Mouse (Mus musculus): ENCODE results near the gene Chaf1b.

DNA sequence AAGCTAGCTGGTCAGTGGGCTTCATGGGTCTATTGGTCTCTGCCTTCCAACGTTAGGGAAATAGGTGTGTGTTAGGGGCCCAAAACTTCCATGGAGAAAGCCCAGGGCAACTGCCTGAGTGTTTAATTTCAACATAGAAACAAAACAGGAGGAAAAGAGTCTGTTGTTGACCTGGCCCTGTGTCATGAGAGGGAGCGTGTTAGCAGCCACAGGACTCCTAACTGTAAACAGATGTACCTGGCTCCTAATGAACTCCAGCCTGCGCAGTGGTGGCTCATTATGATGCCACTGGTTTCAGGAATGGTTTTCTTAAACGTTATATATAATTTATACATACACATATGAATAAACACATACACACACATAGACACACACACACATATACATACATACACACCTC, 56.3 kb downstream of the Chaf1b start:
- TF ChIP-seq CTCF (IDR thresholded peaks at IDR 0.05; ENCODE audit: low read depth) (no peak), EP300 (IDR thresholded peaks at IDR 0.05; ENCODE audit: low read depth) (no peak)

Data from heart, postnatal 0 days (tissue).